Mouse (Mus musculus) liver, embryonic 16.5 days (tissue): ENCODE results near the gene Csmd2. TPM values are rescaled to one million over a fixed set of nuclear protein-coding genes. Genes with fewer than 3 reads are reported as not detected.

Experiments used
- ATAC-seq: fragments of 200-750 bp; cut with Nextera tagmentation; 2 replicates; pipeline ENCODE4 v1.8.0; 2017; ENCODE audit warnings: low read depth, mild to moderate bottlenecking, moderate number of reproducible peaks, moderate library complexity
- H3K27ac ChIP-seq: fragments of 300-500 bp; sonication (generic); 2 replicates; pipeline ENCODE4 v1.5.1; 2014; ENCODE audit warnings: mild to moderate bottlenecking, low read length
- H3K27me3 ChIP-seq: fragments of 300-500 bp; sonication (generic); 2 replicates; pipeline ENCODE4 v1.6.1; 2014; ENCODE audit warnings: low read depth, low read length, mixed read lengths; ENCODE audit not compliant: control insufficient read depth, insufficient read depth
- H3K36me3 ChIP-seq: fragments of 300-500 bp; sonication (generic); 2 replicates; pipeline ENCODE4 v1.6.1; 2014; ENCODE audit warnings: mild to moderate bottlenecking; ENCODE audit not compliant: control insufficient read depth, insufficient read depth
- H3K4me1 ChIP-seq: fragments of 300-500 bp; sonication (generic); 2 replicates; pipeline ENCODE4 v1.6.1; 2014; ENCODE audit warnings: low read depth, low read length, mixed read lengths; ENCODE audit not compliant: control insufficient read depth
- H3K4me2 ChIP-seq: fragments of 300-500 bp; sonication (generic); 2 replicates; pipeline ENCODE4 v1.6.1; 2014; ENCODE audit warnings: low read depth, low read length, mixed read lengths
- H3K4me3 ChIP-seq: fragments of 300-500 bp; sonication (generic); 2 replicates; pipeline ENCODE4 v1.5.1; 2014; ENCODE audit warnings: low read depth, mild to moderate bottlenecking, low read length
- H3K9ac ChIP-seq: fragments of 300-500 bp; sonication (generic); 2 replicates; pipeline ENCODE4 v1.6.1; 2014; ENCODE audit warnings: low read depth, low read length
- H3K9me3 ChIP-seq: fragments of 300-500 bp; sonication (generic); replicated peaks from 2 replicates; pipeline ENCODE4 v1.6.1; 2016; ENCODE audit warnings: low read length; ENCODE audit not compliant: control insufficient read depth
- WGBS: fragments of 180-500 bp; shearing (Covaris S2); extraction: QIAGEN DNeasy Blood & Tissue Kit; methylation state at CpG from one replicate; pipeline ENCODE4 v1.1.7; 2014; ENCODE audit not compliant: insufficient replicate concordance; 5-methylcytosine and 5-hydroxymethylcytosine counted together
- polyA plus RNA-seq: library from polyadenylated mRNA; unstranded; fragments of >200 nt; fragmentation: Nextera tagmentation; extraction: Ambion mirVana; gene quantifications from 2 replicates; pipeline ENCODE4 v1.2.1, GENCODE M21; 2015

Gene Csmd2
- polyA plus RNA-seq, 1 experiment from 2014 or later, result not detected

DNA sequence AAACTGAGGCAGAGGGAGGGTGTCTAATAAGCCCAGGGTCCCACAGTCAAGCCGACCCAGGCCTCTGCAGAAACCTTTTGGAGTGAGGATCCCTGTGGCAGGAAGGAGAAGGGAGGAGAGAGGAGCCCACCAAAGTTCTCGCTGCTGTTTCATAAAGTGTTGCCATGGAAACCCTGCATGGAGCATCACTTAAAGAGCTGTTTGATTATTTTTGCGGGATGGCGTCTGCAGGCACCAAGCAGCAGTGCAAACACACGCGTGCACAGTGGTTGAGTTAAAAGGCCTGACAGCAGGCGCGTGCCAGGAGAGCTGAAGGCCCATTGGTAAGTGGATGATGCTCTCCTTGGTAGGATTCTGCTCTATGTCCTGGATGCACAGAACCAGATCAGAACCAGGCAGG is 191.3 kb downstream of the Csmd2 start:
- no peak for ATAC-seq

DNA sequence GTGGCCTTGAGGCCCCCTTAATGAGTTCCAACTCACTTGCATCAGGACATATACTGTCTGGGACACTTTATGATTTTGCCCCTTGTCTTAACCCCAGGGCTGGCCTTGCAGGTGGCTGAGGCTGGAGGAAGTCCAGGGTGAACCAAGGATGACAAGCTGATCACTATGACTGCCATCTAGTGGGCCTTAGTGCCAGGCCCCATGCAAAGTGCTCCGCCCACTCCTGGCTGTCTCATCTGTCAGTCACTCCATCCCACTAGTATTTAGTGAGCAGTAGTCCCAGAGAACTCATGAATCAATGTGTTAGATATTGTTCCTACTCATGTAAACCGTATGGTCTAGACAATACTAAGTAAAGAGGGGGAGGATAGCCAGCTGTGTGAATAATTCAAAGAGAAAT is 191.9 kb downstream of the Csmd2 start:
- H3K9ac ChIP-seq, result no peak overlapping the region
- no peaks in the 10 kb centered on the region for H3K27me3 ChIP-seq
- H3K27ac ChIP-seq, result no peak overlapping the region
- H3K36me3 ChIP-seq, result no peaks in the 10 kb centered on the region
- no peak for ATAC-seq
- H3K4me3 ChIP-seq, result no peak overlapping the region
- H3K4me1 ChIP-seq, result no peaks in the 10 kb centered on the region
- H3K9me3 ChIP-seq, result no peaks in the 10 kb centered on the region; the same call in 1 of the 2 replicates
- WGBS, result 45% methylated on average over 2 of the region's 2 CpGs
- no peak overlapping the region for H3K4me2 ChIP-seq

More for the DNA sequence above, 191.3 kb downstream of the Csmd2 start:
- Histone ChIP-seq H3K36me3 (no peaks in the 10 kb centered on the region), H3K9ac (no peak overlapping the region), H3K4me3 (no peak overlapping the region), H3K4me2 (no peak overlapping the region), H3K9me3 (no peaks in the 10 kb centered on the region; the same call in 1 of the 2 replicates), H3K4me1 (no peaks in the 10 kb centered on the region), H3K27ac (no peak overlapping the region), H3K27me3 (no peaks in the 10 kb centered on the region)
- 73% methylated on average over 8 of the region's 8 CpGs for WGBS

GRCm38 (mm10) chr4:128184747-128185146 is 197.1 kb downstream of the Csmd2 start:
- Histone ChIP-seq H3K27me3 (no peaks in the 10 kb centered on the region), H3K9me3 (no peaks in the 10 kb centered on the region; the same call in none of the 2 replicates)

DNA sequence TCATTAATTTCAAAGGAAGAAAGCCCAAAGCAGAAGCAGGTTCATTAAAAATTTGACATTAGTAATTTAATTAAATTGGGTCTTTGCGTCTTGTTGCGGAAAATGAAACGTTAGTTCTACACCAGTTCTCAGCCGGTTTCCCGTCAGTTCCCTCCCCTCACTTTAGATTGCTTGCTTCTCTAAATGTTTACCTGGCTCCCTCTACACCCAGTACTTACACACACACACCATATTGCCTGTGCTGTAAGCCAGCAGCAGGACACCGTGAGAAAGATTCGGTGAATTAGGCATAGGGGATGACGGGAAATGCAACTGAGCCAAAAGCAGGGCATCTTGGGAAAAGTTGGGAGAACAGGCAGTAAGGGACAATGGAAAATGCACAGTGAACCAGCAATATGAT is 206.8 kb downstream of the Csmd2 start:
- 86% methylated on average over 8 of the region's 8 CpGs for WGBS
- Histone ChIP-seq H3K36me3 (no peaks in the 10 kb centered on the region), H3K4me2 (no peak overlapping the region), H3K9me3 (no peaks in the 10 kb centered on the region; the same call in 1 of the 2 replicates), H3K27me3 (no peaks in the 10 kb centered on the region), H3K4me3 (no peak overlapping the region), H3K27ac (no peak overlapping the region), H3K4me1 (no peaks in the 10 kb centered on the region), H3K9ac (no peak overlapping the region)
- ATAC-seq, result no peak

More at GRCm38 (mm10) chr4:128184747-128185146, 197.1 kb downstream of the Csmd2 start:
- ATAC-seq, result no peak
- H3K27ac ChIP-seq, result no peak overlapping the region
- no peak overlapping the region for H3K9ac ChIP-seq
- H3K4me1 ChIP-seq, result no peaks in the 10 kb centered on the region
- no peaks in the 10 kb centered on the region for H3K36me3 ChIP-seq
- 45% methylated on average over 1 of the region's 1 CpGs for WGBS
- no peak overlapping the region for H3K4me2 ChIP-seq
- H3K4me3 ChIP-seq, result no peak overlapping the region

DNA sequence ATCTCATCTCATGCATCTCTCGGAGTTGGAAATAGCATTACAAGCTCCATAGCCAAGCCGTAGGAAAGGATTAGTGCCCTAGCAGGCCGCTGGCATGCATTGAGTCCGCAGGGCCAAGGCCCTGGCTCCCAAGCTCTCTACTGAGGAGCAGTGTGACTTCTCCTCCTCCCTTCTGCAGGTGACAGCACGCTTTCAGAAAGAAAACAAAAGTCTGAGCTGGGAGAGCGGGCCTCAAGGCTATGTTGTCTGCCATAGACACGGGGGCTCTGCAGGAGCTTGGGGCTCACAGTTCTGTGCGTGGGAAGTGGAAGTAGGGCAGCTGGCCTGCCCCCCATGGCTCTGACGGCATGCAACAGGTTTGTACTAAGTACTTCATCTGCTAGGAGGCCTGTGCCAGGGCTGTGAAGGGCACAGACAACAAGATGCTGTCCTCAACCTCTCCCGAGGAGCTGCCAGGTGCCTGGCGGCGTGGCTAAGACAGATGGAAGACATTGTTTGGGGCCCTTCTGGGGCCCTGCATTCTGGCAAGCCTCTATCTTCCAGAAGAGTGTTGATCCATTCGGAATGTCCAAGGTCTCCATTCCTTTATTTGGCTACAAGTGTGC is 230.4 kb downstream of the Csmd2 start:
- H3K27me3 ChIP-seq, result no peaks in the 10 kb centered on the region
- H3K27ac ChIP-seq, result no peak overlapping the region
- no peak overlapping the region for H3K9ac ChIP-seq
- no peak overlapping the region for H3K4me2 ChIP-seq
- WGBS, result 59% methylated on average over 13 of the region's 13 CpGs
- H3K9me3 ChIP-seq, result no peaks in the 10 kb centered on the region
- ATAC-seq, result no peak
- no peak overlapping the region for H3K4me3 ChIP-seq
- no peaks in the 10 kb centered on the region for H3K36me3 ChIP-seq
- no peaks in the 10 kb centered on the region for H3K4me1 ChIP-seq

- no peaks in the 10 kb centered on the region for H3K4me1 ChIP-seq
- no peak overlapping the region for H3K27ac ChIP-seq
- ATAC-seq, result no peak
- WGBS, result 47% methylated on average over 6 of the region's 6 CpGs
- no peaks in the 10 kb centered on the region for H3K9me3 ChIP-seq
- H3K4me2 ChIP-seq, result no peak overlapping the region
- no peaks in the 10 kb centered on the region for H3K27me3 ChIP-seq
- no peak overlapping the region for H3K9ac ChIP-seq
- H3K36me3 ChIP-seq, result no peaks in the 10 kb centered on the region
- no peak overlapping the region for H3K4me3 ChIP-seq
Measured at GRCm38 (mm10) chr4:128224453-128224852, 236.8 kb downstream of the Csmd2 start.

DNA sequence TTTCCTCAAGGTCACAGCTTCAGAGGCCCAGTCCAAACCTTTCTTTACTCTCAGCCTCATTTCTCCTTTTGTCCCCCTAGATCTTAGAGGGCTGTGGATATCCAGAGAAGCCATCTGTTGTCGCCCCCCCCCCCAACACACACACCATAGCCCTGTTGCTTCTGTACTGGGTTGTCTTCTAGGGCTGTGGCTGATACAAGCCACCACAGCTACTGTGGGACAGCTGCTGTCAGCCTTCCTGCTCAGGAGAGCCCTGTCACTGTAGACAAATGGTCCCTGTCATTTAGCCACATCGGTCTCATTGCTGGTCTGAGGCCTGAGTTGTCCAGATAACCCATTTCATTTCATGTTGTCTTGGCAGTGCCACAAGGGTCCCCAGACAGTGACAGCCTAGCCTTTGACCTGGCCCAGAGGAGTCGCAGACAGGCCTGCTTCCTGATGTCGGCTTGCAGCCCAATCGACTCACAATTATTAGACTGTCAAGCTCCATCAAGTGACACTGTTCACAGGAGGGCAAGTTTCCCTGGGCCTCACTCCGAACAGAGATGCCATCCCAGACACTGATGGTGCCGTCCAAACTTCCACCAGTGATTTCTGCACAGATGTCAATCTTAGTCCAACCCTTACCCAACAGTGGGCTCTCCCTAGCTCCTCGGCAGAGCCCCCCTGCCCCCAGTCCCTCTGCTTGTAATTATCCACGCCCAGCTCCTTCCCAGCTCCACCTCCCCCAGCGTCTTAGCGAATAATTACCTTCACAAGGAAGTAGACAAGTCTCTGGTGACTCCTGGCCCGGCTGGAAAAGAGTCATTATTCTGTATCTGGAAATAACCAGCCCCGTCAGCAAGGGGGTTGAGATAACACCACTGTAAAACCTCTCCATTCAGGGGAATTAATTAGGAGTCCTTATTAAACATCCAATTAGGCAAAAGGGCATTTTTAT is 240.0 kb downstream of the Csmd2 start:
- ATAC-seq, result no peak
- H3K4me2 ChIP-seq, result no peak overlapping the region
- no peak overlapping the region for H3K9ac ChIP-seq
- no peak overlapping the region for H3K4me3 ChIP-seq
- no peaks in the 10 kb centered on the region for H3K4me1 ChIP-seq
- WGBS, result 44% methylated on average over 13 of the region's 13 CpGs
- no peak overlapping the region for H3K27ac ChIP-seq
- H3K9me3 ChIP-seq, result no peaks in the 10 kb centered on the region
- H3K36me3 ChIP-seq, result no peaks in the 10 kb centered on the region
- H3K27me3 ChIP-seq, result no peaks in the 10 kb centered on the region

DNA sequence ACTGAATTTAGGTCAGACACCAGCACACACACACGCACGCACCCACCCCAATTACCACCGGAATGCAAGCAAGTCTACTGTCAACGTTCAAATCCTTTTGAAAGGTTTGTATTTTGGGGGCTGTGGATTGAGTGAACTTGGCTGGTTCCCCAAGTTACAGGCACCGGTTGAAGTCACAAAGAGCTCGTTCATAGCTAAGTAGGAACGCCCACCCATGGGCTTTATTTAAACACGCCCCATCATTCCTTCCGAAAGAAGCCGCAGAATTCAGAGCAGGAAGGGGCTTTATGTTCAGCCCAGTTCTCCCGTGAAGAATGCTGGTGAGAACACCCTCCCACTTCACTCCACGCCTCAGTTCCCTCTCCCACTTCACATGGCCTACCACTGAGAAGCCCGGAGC is 245.8 kb downstream of the Csmd2 start:
- no peak overlapping the region for H3K4me2 ChIP-seq
- no peak overlapping the region for H3K9ac ChIP-seq
- no peak overlapping the region for H3K27ac ChIP-seq
- H3K4me3 ChIP-seq, result no peak overlapping the region
- no peaks in the 10 kb centered on the region for H3K4me1 ChIP-seq
- no peaks in the 10 kb centered on the region for H3K36me3 ChIP-seq
- 67% methylated on average over 13 of the region's 13 CpGs for WGBS
- H3K9me3 ChIP-seq, result 0 out of 2 replicates have a peak, but pooled peaks cover 2% of the 10 kb centered on the region
- no peak for ATAC-seq
- no peaks in the 10 kb centered on the region for H3K27me3 ChIP-seq

- no peak overlapping the region for H3K27ac ChIP-seq
- H3K36me3 ChIP-seq, result no peaks in the 10 kb centered on the region
- 0 out of 2 replicates have a peak, but pooled peaks cover 2% of the 10 kb centered on the region for H3K9me3 ChIP-seq
- H3K9ac ChIP-seq, result no peak overlapping the region
- no peak for ATAC-seq
- H3K4me1 ChIP-seq, result no peaks in the 10 kb centered on the region
- no peaks in the 10 kb centered on the region for H3K27me3 ChIP-seq
- 43% methylated on average over 1 of the region's 1 CpGs for WGBS
- no peak overlapping the region for H3K4me3 ChIP-seq
- H3K4me2 ChIP-seq, result no peak overlapping the region
Measured at GRCm38 (mm10) chr4:128239113-128239512, 251.5 kb downstream of the Csmd2 start.
